Mouse (Mus musculus): ENCODE measurements at regions not wholly inside any gene's neighbourhood (a gene's known extent, or its start where the extent isn't known, plus 50 kb on each side); places are given as distances from the start of the nearest gene placed in this dataset.

GRCm38 (mm10) chr1:73381578-73381977 lies 365.9 kb upstream of the Tnp1 start:
- TF ChIP-seq EP300 (IDR thresholded peaks at IDR 0.05): no peak
- TF ChIP-seq CTCF (IDR thresholded peaks at IDR 0.05): no peak
